ENCODE assay signal across 10 mouse cellular contexts in genomic region chr6:52987391-52987790, GRCm38 (mm10).
A peak's percentile ranks its signal among the peaks of the same experiment; 100 is the strongest.
DNase-seq lines count a peak whose midpoint lies in the region; ATAC-seq and TF ChIP-seq lines count a peak whose summit lies in the region.
"Had no signal": no experiment of that assay in that cellular context is flagged by ENCODE, and none has a peak within 500 bp of the region (broad histone marks: within the 10 kb centered on the region; RNA-seq: fewer than 3 reads in every experiment).

No protein-coding gene starts in this region.

- no peaks in the 10 kb centered on the region for H3K9me3 ChIP-seq in heart, postnatal 0 days (replicated peaks; ENCODE audit: control insufficient read depth, low read length)
- no peaks in the 10 kb centered on the region; the same call in 1 of the 2 replicates for H3K9me3 ChIP-seq in limb, embryonic 13.5 days
- H3K9me3 ChIP-seq: liver, embryonic 13.5 days had no signal

- H3K4me2 ChIP-seq in heart, postnatal 0 days (ENCODE audit: low read depth, low read length): no peak overlapping the region
- no peak overlapping the region for H3K4me2 ChIP-seq in limb, embryonic 13.5 days (replicated peaks)
- H3K4me2 ChIP-seq: embryonic facial prominence, embryonic 13.5 days; liver, embryonic 13.5 days had no signal

- peak; percentile 71 for TF ChIP-seq CTCF in heart, postnatal 0 days (IDR thresholded peaks at IDR 0.05; ENCODE audit: low read depth)

- H3K36me3 ChIP-seq in heart, postnatal 0 days (replicated peaks; ENCODE audit: control insufficient read depth, insufficient read depth, low read length): no peaks in the 10 kb centered on the region
- H3K36me3 ChIP-seq in limb, embryonic 13.5 days: no peaks in the 10 kb centered on the region
- H3K36me3 ChIP-seq: embryonic facial prominence, embryonic 13.5 days; liver, embryonic 13.5 days had no signal

- no peak overlapping the region for H3K9ac ChIP-seq in heart, postnatal 0 days (replicated peaks; ENCODE audit: low read depth, low read length)
- H3K9ac ChIP-seq in limb, embryonic 13.5 days: no peak overlapping the region
- H3K9ac ChIP-seq: embryonic facial prominence, embryonic 13.5 days; liver, embryonic 13.5 days had no signal

- H3K27ac ChIP-seq in heart, postnatal 0 days (ENCODE audit: low read depth): no peak overlapping the region
- no peak overlapping the region for H3K27ac ChIP-seq in limb, embryonic 13.5 days
- H3K27ac ChIP-seq: embryonic facial prominence, embryonic 13.5 days; liver, embryonic 13.5 days had no signal

- H3K4me1 ChIP-seq in heart, postnatal 0 days (ENCODE audit: control insufficient read depth, insufficient read depth): no peaks in the 10 kb centered on the region
- peaks cover 27% of the 10 kb centered on the region for H3K4me1 ChIP-seq in limb, embryonic 13.5 days
- H3K4me1 ChIP-seq: liver, embryonic 13.5 days had no signal

- TF ChIP-seq EP300 in heart, postnatal 0 days (IDR thresholded peaks at IDR 0.05; ENCODE audit: low read depth): no peak

- ATAC-seq in heart, postnatal 0 days (ENCODE audit: insufficient read depth, low read depth): no peak
- peak; percentile 73 for ATAC-seq in limb, embryonic 13.5 days (ENCODE audit: low FRiP score, low read depth)

- no peaks in the 10 kb centered on the region for H3K27me3 ChIP-seq in heart, postnatal 0 days (ENCODE audit: control insufficient read depth, insufficient read depth, low read length)
- peaks cover 3% of the 10 kb centered on the region; the same call in 1 of the 2 replicates for H3K27me3 ChIP-seq in limb, embryonic 13.5 days
- H3K27me3 ChIP-seq: embryonic facial prominence, embryonic 13.5 days; liver, embryonic 13.5 days had no signal

- no peak overlapping the region for H3K4me3 ChIP-seq in heart, postnatal 0 days (ENCODE audit: low read depth, low read length)
- no peak overlapping the region for H3K4me3 ChIP-seq in limb, embryonic 13.5 days
- H3K4me3 ChIP-seq: embryonic facial prominence, embryonic 13.5 days; liver, embryonic 13.5 days had no signal

- WGBS in heart, postnatal 0 days: 57% methylated on average over 4 of the region's 4 CpGs
- WGBS in limb, embryonic 13.5 days: 27% methylated on average over 4 of the region's 4 CpGs

- peak; percentile 36 for DNase-seq in heart, postnatal 0 days (ENCODE audit: low spot score)
- DNase-seq in heart, adult 9 months (ENCODE audit: low spot score in 2 of 2): no peak
- DNase-seq in urinary bladder, postnatal 14 days (ENCODE audit: low spot score): peak; percentile 49
- no peak for DNase-seq in urinary bladder, postnatal 36 days (ENCODE audit: low spot score in 2 of 2)
- DNase-seq in cerebellum, postnatal 14 days: peak; percentile 68 to 72
- DNase-seq in yolk sac, embryonic 10.5 days (ENCODE audit: low spot score): peak; percentile 23
- DNase-seq in spleen, postnatal 14 days (ENCODE audit: low spot score in 2 of 2): no peak
- DNase-seq: liver, embryonic 13.5 days had no signal

Comparison
In these comparisons a context has a peak if more than half of its experiments do, and no peak if none do; other contexts are left out.
1. DNase-seq: peak in heart, postnatal 0 days (single experiment), urinary bladder, postnatal 14 days (single experiment), cerebellum, postnatal 14 days (2 of 2) and yolk sac, embryonic 10.5 days (single experiment); none in heart, adult 9 months (0 of 2), urinary bladder, postnatal 36 days (0 of 2) and spleen, postnatal 14 days (0 of 2).